Mouse (Mus musculus) bone marrow macrophage, adult 2 months (primary cell): Measurements from ENCODE around the gene Hrasls.

ENCODE experiments used
- CTCF ChIP-seq: IDR thresholded peaks from 2 replicates; pipeline ENCODE4 v1.5.1; 2012; ENCODE audit warnings: low read depth, mild to moderate bottlenecking, low read length, moderate library complexity
- POLR2A ChIP-seq: IDR thresholded peaks from 2 replicates; pipeline ENCODE4 v1.6.1; 2012; ENCODE audit warnings: mild to moderate bottlenecking, low read depth, low read length, borderline replicate concordance

DNA sequence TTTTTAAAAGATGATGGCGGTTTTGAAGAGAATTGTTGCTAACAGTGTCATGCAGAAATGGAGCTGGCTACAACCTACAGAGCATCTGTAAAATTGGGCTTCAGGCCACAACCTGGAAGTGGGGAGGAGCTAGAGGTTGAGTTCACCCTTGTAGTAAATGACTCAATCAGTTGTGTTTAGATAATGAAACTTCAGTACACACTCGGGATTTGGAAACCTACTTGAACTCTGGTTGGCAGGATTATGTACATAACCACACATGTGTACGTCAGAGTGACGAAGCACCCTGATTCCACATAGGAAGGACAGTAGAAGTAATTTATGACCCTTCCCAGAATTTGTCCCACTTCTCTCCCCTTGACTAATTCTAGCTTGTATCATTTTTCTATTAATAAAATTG is 44.8 kb downstream of the Hrasls start:
- TF ChIP-seq POLR2A, result no peak
- TF ChIP-seq CTCF, result no peak
